Mouse (Mus musculus) left cerebral cortex, adult 18-20 months (tissue): Measurements from ENCODE around the gene Apeh. TPM values are rescaled to one million over a fixed set of nuclear protein-coding genes. Genes with fewer than 3 reads are reported as not detected.

Experiments used
- DNase-seq, 2 experiments: peaks; one replicate each; pipeline ENCODE4 v3.0.0; 2021 to 2022; ENCODE audit warnings: low spot score in 2 of 2, mixed read lengths in 1 of 2
- total RNA-seq, 2 experiments: library from RNA; stranded (reverse); gene quantifications; 2 replicates each; pipeline ENCODE4 v1.2.3; 2021

Apeh gene
- total RNA-seq, 2 experiments from 2014 or later: 29.2 to 32.2 TPM

DNA sequence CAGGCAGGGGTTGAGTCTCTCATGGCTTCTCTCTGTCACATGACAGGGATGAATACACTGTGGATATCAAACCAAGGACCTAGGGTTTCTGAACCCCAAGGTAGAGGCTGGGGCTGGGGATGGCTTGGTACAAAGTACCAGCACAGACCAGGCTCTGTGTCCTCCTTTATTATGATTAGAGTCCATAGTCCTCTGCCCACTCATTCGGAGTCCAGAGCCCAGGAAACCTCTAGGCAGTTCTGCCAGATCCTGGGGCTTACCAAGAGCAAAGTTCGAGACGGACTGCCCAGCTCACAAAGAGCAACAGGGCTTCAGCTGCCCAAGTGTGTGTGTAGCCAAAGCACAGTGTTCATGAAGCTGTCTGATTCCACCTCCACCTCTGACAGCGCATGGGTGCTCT, 9.1 kb downstream of the Apeh start:
- no peak for DNase-seq

- no peak for DNase-seq
These were observed 10.8 kb downstream of the Apeh start for GRCm38 (mm10) chr9:108083561-108083960.

DNA sequence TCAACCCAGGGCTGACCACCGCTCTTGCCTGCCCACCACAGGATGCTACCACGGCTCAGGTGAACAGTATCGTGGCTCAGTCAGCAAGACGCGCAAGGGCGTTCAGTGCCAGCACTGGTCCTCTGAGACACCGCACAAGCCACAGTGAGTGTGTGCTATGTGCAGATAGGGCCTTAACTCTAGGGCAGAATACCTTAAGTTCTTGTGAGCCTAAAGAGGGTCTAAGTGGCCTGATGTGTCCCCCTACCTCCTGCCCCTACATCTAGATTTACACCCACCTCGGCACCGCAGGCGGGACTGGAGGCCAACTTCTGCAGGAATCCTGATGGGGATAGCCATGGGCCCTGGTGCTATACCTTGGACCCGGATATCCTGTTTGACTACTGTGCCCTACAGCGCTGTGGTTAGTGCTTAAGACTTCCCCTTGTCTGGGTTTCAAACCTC, 11.4 kb downstream of the Apeh start, which contains the start of gene Rnf123:
Gene Rnf123 (minus strand): TSS at position 359 of the 444 bp plus-strand sequence.
- no peak for DNase-seq

DNA sequence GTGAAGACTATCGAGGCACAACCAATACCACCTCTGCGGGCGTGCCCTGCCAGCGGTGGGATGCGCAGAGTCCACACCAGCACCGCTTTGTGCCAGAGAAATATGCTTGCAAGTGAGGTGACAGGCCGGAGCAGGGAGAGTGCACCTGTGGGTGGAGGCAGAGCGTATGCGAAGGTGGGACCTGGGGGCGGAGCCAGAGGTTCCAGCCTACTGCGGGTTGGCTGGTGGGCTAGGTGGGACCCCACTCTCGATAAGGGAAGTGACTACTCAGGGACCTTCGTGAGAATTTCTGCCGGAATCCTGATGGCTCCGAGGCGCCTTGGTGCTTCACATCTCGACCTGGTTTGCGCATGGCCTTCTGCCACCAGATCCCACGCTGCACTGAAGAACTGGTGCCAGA, 11.9 kb downstream of the Apeh start:
- DNase-seq: no peak

DNA sequence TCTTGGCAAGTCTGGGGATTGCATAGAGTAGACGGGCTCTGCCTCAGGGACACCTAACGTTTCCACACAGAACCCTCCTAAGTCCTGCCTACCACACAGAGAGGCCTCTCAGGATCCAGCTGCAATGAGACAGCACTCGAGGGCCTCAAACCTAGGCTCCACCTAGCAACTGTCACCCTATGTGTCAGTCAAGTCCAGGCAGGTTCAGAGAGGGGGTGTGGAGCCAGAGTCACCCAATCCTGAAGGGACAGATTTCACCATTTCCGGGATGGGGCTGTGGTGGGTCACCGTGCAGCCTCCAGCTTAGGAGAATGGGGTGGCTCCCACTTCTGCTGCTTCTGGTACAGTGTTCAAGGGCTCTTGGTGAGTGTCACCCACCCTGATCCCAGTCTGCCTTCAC, 14.2 kb downstream of the Apeh start, which contains the start of gene Mst1:
Gene Mst1 (plus strand): TSS at position 269 of the 400 bp plus-strand sequence.
- DNase-seq: no peak

GRCm38 (mm10) chr9:108073141-108073930, 21.1 kb downstream of the Apeh start:
- DNase-seq: no peak

- no peak for DNase-seq
These were observed 21.9 kb downstream of the Apeh start for GRCm38 (mm10) chr9:108072481-108072924.

DNA sequence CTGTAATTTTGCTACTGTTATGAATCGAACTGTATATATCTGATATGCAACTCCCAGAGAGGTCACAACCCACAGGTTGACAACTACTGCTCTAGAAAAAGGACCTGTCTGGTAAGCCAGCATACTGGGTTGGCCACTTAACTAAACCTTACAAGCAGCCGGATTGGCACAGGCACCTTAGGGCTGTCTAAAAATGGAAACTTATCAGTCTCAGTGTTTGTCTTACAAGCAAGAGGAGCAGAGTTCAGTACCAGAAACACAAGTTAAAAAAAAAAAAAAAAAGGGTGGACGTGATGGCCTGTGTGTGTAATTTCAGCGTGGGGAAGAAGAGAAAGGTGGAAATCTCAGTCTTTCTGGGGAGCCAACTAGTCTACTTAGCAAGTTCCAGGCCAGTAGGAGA, 22.6 kb downstream of the Apeh start:
- DNase-seq: no peak

DNA sequence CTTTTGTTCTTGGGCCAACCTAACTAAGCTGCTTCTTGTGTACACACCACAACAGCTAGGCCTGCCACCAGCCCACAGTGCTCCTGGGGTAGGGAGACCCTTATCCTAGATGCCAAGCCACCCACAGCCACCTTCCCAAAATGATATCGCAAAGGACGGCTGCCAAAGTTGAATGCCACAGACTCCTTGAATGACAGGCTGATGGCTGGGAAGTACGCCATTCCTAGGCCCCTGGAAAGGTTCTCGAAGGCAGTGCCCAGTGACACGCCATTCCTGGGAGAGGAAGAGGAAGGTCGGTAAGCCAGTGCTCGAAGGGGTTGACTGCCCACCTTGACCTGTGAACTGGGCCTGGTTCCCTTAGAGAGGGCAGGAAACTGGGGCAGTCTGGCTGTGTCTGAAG, 24.9 kb downstream of the Apeh start:
- no peak for DNase-seq

DNA sequence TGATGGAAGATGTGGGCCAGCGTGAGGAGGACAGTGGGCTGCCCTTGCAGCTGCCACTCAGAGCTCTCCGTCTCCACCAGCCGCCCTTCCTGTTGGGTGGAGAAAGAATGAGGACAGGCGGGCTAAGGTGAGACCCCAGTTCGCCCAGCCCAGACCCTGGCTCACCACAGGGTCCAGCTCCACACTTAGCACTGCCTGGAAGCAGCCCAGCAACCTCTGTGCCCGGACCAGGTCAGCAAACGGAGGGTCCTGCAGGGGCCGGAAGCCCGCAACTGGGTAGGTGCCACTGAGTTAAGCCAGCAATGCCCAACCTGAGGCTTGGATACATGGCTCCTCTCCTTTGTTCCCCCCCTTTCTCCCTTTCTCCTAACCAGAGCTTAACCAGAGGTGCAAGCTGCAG, 25.4 kb downstream of the Apeh start:
- DNase-seq: no peak

GRCm38 (mm10) chr9:108067900-108068299, 26.5 kb downstream of the Apeh start:
- peak; percentile 81 to 88 for DNase-seq

DNA sequence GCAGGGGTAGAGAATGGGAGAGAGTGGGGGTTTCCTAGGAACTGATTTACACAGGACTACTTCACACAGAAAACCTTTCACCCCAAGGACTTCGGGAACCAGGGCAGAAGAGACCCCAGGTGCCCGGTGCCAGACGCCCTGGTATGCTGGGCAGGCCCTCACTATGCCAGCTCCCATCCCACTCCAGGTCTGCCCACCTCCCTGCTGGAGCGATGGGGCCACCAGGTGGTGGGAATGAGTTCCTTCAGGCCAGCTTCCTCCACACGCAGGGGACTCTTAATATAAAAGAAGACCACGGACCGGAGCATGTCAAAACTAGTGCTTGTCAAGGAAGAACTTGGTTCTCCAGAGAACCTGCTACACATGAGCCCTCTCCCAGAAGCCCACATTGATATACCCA, 27.2 kb downstream of the Apeh start:
- DNase-seq: no peak

- DNase-seq: peak; percentile 68 to 70
These were observed 28.9 kb downstream of the Apeh start for GRCm38 (mm10) chr9:108065491-108066011.

GRCm38 (mm10) chr9:108063361-108063760, 31.0 kb downstream of the Apeh start:
- no peak for DNase-seq

DNA sequence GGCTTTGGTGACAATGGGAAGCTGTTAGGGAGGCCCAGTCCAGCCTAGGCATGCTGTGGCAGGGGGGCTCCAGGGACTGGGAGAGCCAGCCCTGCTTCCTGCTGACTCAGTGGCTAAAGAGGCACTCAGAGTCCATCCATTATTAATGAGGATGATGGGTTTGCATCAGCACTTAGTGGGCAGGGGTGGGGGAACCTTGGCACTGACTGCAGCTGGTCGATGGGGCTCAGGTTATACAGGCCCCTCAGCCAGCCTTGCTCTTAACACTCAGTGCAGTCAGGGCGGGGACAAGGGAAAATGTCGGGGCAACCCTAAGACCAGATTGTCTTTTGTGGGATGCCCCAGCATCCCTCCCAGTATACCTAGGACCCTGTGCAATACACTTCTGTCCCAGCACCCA, 32.3 kb downstream of the Apeh start:
- DNase-seq: no peak

DNA sequence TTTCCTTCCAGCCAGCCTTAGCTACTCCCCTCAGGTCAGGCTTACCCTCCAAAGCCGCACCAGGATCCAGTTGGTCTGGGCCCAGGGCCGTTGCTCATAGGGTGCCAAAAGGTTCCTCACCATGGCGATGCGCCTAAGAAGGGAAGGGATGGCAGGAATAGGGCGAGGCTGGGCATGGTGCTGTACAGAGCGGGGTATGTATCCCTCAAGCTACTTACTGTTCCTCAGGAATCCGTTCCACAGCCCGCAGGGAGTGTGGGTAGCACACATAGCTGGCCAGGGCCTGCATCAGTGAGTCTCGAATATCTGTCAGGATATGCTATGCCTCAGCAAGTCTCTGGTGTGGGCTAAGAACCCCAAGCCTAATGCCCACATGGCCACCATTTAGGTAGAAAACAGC, 36.1 kb downstream of the Apeh start:
- DNase-seq: no peak

GRCm38 (mm10) chr9:108057262-108057562, 37.2 kb downstream of the Apeh start:
- DNase-seq: no peak

- DNase-seq: no peak
These were observed 37.8 kb downstream of the Apeh start for GRCm38 (mm10) chr9:108056361-108057261.

DNA sequence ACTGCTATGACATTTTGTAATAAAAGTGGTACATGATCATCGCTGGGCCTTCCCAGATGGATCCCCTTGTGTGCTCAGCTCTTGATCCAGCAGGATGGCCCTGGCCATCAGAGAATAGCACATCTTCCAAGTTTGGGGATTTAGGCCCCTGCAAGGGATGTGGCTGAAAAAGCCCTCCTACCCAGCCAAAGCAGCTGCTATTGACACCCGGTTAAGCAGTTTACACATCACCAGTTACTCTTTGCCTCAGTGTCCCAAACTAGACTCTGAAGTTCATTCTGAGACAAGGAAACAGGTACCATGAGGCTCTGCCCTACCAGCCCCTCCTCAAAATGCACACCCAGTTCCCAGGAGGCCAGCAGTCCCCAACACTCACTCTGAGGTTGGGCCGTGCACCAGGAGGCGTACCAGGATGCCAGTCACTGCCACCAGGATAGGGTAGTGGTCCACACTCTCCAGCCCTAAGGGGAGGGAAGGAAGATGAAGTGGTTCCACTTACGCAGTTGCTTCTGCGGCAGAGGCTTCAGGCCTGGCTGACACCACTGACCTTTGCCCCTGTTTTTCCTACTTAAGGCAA, 38.7 kb downstream of the Apeh start:
- no peak for DNase-seq

GRCm38 (mm10) chr9:108055061-108055460, 39.3 kb downstream of the Apeh start:
- no peak for DNase-seq

DNA sequence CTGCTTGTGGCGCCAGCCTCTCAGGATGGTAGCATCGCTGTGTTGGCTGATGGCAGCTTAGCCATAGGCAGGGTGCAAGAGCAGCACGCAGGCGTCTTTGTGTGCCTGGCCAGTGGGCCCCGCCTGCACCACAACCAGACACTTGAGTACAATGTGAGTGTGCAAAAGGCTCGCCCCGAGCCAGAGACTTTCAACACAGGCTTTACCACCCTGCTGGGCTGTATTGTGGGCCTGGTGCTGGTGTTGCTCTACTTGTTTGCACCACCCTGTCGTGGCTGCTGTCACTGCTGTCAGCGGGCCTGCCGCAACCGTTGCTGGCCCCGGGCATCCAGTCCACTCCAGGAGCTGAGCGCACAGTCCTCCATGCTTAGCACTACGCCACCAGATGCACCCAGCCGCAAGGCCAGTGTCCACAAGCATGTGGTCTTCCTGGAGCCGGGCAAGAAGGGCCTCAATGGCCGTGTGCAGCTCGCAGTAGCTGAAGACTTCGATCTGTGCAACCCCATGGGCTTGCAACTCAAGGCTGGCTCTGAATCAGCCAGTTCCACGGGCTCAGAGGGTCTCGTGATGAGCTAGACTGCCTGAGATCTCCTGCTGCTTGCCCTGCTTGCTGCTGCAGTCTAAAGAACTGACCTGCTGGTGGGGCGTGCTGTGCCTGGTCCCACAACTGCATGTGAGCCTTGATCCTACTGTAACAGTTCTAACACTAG, 39.9 kb downstream of the Apeh start:
- DNase-seq: no peak
